In genomic region chr10:73037476-73037875, GRCm38 (mm10) we compare ENCODE assay signal across 22 mouse cellular contexts.
DNase-seq lines count a peak whose midpoint lies in the region; ATAC-seq lines count a peak whose summit lies in the region.
"Had no signal": no experiment of that assay in that cellular context is flagged by ENCODE, and none has a peak within 500 bp of the region (broad histone marks: within the 10 kb centered on the region; RNA-seq: fewer than 3 reads in every experiment).

No protein-coding gene starts in this region.

- no peaks in the 10 kb centered on the region for H3K27me3 ChIP-seq in midbrain, embryonic 15.5 days (replicated peaks)
- no peaks in the 10 kb centered on the region for H3K27me3 ChIP-seq in hindbrain, embryonic 11.5 days (ENCODE audit: control insufficient read depth, insufficient read depth, low read length)
- H3K27me3 ChIP-seq: CH12.LX, Patski had no signal

- 82% methylated on average over 2 of the region's 2 CpGs for WGBS in midbrain, embryonic 15.5 days
- 85% methylated on average over 2 of the region's 2 CpGs for WGBS in hindbrain, embryonic 11.5 days

- peak; percentile 97 for ATAC-seq in frontal cortex, adult (ENCODE audit: low TSS enrichment)
- no peak for ATAC-seq in midbrain, embryonic 15.5 days (replicated peaks)
- ATAC-seq in hindbrain, embryonic 11.5 days (ENCODE audit: low FRiP score) = no peak
- ATAC-seq: activated CD4-positive, CD25-positive, alpha-beta regulatory T cell, adult 4 months; CD4-positive, CD25-positive, alpha-beta regulatory T cell, adult 4 months; Patski had no signal

- no peak for DNase-seq in frontal cortex, postnatal 10 days (ENCODE audit: low spot score in 2 of 2)
- peak; percentile 60 for DNase-seq in brain, adult 2 months (ENCODE audit: low read depth, low spot score)
- DNase-seq in telencephalon, adult 2 months (ENCODE audit: low read depth, low spot score) = peak; percentile 39
- DNase-seq in hindbrain, embryonic 11.5 days (ENCODE audit: low spot score) = no peak
- DNase-seq: adrenal gland, adult 2 months; adrenal gland, adult 8-10 months; adrenal gland, postnatal 10 days; adrenal gland, postnatal 14 days; adrenal gland, postnatal 25 days; adrenal gland, postnatal 36 days; B cell, adult 2 months; cerebellum, adult 11 months; cerebellum, adult 11-12 months; cerebellum, adult 18-20 months; cerebellum, adult 2 months had no signal

- no peaks in the 10 kb centered on the region for H3K9me3 ChIP-seq in midbrain, embryonic 15.5 days
- H3K9me3 ChIP-seq in hindbrain, embryonic 11.5 days (ENCODE audit: control insufficient read depth, low read length) = no peaks in the 10 kb centered on the region

- H3K4me2 ChIP-seq in midbrain, embryonic 15.5 days = no peak overlapping the region
- no peak overlapping the region for H3K4me2 ChIP-seq in hindbrain, embryonic 11.5 days (replicated peaks; ENCODE audit: low read depth, low read length)

- H3K4me1 ChIP-seq in midbrain, embryonic 15.5 days = no peaks in the 10 kb centered on the region
- no peaks in the 10 kb centered on the region for H3K4me1 ChIP-seq in hindbrain, embryonic 11.5 days (replicated peaks; ENCODE audit: control insufficient read depth, insufficient read depth, low read length)

- no peak overlapping the region for H3K4me3 ChIP-seq in midbrain, embryonic 15.5 days
- no peak overlapping the region for H3K4me3 ChIP-seq in hindbrain, embryonic 11.5 days (ENCODE audit: low read depth, low read length)

- H3K9ac ChIP-seq in midbrain, embryonic 15.5 days = no peak overlapping the region
- no peak overlapping the region for H3K9ac ChIP-seq in hindbrain, embryonic 11.5 days (ENCODE audit: low read depth, low read length)

- no peak overlapping the region for H3K27ac ChIP-seq in midbrain, embryonic 15.5 days
- H3K27ac ChIP-seq in hindbrain, embryonic 11.5 days (ENCODE audit: low read depth, low read length) = no peak overlapping the region

- no peaks in the 10 kb centered on the region for H3K36me3 ChIP-seq in midbrain, embryonic 15.5 days (replicated peaks)
- H3K36me3 ChIP-seq in hindbrain, embryonic 11.5 days (ENCODE audit: control insufficient read depth, insufficient read depth, low read length) = no peaks in the 10 kb centered on the region
- H3K36me3 ChIP-seq: G1E had no signal

Comparison
In these comparisons a context has a peak if more than half of its experiments do, and no peak if none do; other contexts are left out.
1. DNase-seq: peak in brain, adult 2 months (single experiment) and telencephalon, adult 2 months (single experiment); none in frontal cortex, postnatal 10 days (0 of 2) and hindbrain, embryonic 11.5 days (single experiment).